Mouse (Mus musculus): ENCODE data around the gene Gm21761. TPM values are rescaled to one million over a fixed set of nuclear protein-coding genes. Genes with fewer than 3 reads are reported as not detected.

The Gm21761 gene
- polyA plus RNA-seq, 1 experiment = not detected

Other genes with a start within 250 kb of the Gm21761 start
- 277 and 300 TPM in 2 replicates for gene Hmgcs1, start 238.9 kb downstream of the Gm21761 start, polyA plus RNA-seq (2011; ENCODE audit: insufficient read depth, insufficient read length, low read depth, missing spikeins)
- gene Nim1k, start 173.4 kb downstream of the Gm21761 start, polyA plus RNA-seq (2011; ENCODE audit: insufficient read depth, insufficient read length, low read depth, missing spikeins) = 0.19 and 0.23 TPM in 2 replicates
- gene Zfp131, start 138.4 kb downstream of the Gm21761 start, polyA plus RNA-seq (2011; ENCODE audit: insufficient read depth, insufficient read length, low read depth, missing spikeins) = 40.8 and 41.2 TPM in 2 replicates
- gene AF067063, start 99.1 kb downstream of the Gm21761 start, polyA plus RNA-seq (2011; ENCODE audit: insufficient read depth, insufficient read length, low read depth, missing spikeins) = not detected in 2 replicates
- not detected in 2 replicates for gene D13Ertd608e, start 93.3 kb downstream of the Gm21761 start, polyA plus RNA-seq (2011; ENCODE audit: insufficient read depth, insufficient read length, low read depth, missing spikeins)
- not detected in 2 replicates for gene Tcstv1, start 34.5 kb downstream of the Gm21761 start, polyA plus RNA-seq (2011; ENCODE audit: insufficient read depth, insufficient read length, low read depth, missing spikeins)
- gene B020031M17Rik, start 21.5 kb upstream of the Gm21761 start, polyA plus RNA-seq (2011; ENCODE audit: insufficient read depth, insufficient read length, low read depth, missing spikeins) = not detected in 2 replicates
- not detected in 2 replicates for gene Gm36079, start 97.7 kb upstream of the Gm21761 start, polyA plus RNA-seq (2011; ENCODE audit: insufficient read depth, insufficient read length, low read depth, missing spikeins)
- not detected in 2 replicates for gene Gm21188, start 122.9 kb upstream of the Gm21761 start, polyA plus RNA-seq (2011; ENCODE audit: insufficient read depth, insufficient read length, low read depth, missing spikeins)
- not detected in 2 replicates for gene Gm20767, start 211.0 kb upstream of the Gm21761 start, polyA plus RNA-seq (2011; ENCODE audit: insufficient read depth, insufficient read length, low read depth, missing spikeins)
- not detected in 2 replicates for gene Gm21818, start 243.2 kb upstream of the Gm21761 start, polyA plus RNA-seq (2011; ENCODE audit: insufficient read depth, insufficient read length, low read depth, missing spikeins)